Mouse (Mus musculus): ENCODE data around the gene Rnf13. TPM values are rescaled to one million over a fixed set of nuclear protein-coding genes. Genes with fewer than 3 reads are reported as not detected.
"Not testable (repeated sequence)": the region's sequence is repeated elsewhere in the genome, so short reads cannot be mapped to it uniquely, and the experiment has no call there.

Gene Rnf13
- polyA plus RNA-seq, 1 experiment from 2014 or later: 67.3 TPM

DNA sequence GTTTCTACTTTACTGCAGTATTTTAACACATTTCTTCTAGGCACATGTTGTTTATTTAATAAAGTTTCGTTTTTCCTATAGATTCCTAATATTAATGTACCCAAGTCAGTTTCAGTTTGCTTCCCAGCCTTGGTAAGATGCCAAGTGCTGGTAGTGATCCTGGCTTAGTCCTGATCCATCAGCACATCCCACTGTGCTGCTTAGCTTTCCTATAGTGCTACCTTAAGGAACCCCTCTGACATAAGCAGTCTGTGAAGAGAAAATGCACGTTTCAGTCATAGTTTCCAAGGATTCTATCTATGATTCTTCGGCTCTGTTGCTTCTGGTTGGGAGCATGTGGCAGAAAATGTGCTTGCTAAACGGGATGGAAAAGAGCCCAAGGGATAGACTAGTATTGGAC, 52.6 kb downstream of the Rnf13 start:
- Histone ChIP-seq H3K36me3 (peaks cover 3% of the 10 kb centered on the region; the same call in 1 of the 2 replicates), H3K4me3 (replicated peaks) (no peak overlapping the region), H3K27me3 (no peaks in the 10 kb centered on the region), H3K4me2 (no peak overlapping the region), H3K27ac (no peak overlapping the region), H3K4me1 (no peaks in the 10 kb centered on the region), H3K9me3 (replicated peaks) (no peaks in the 10 kb centered on the region), H3K9ac (no peak overlapping the region)
- ATAC-seq (replicated peaks; ENCODE audit: low FRiP score): no peak
- WGBS: 80% methylated on average over 4 of the region's 4 CpGs

DNA sequence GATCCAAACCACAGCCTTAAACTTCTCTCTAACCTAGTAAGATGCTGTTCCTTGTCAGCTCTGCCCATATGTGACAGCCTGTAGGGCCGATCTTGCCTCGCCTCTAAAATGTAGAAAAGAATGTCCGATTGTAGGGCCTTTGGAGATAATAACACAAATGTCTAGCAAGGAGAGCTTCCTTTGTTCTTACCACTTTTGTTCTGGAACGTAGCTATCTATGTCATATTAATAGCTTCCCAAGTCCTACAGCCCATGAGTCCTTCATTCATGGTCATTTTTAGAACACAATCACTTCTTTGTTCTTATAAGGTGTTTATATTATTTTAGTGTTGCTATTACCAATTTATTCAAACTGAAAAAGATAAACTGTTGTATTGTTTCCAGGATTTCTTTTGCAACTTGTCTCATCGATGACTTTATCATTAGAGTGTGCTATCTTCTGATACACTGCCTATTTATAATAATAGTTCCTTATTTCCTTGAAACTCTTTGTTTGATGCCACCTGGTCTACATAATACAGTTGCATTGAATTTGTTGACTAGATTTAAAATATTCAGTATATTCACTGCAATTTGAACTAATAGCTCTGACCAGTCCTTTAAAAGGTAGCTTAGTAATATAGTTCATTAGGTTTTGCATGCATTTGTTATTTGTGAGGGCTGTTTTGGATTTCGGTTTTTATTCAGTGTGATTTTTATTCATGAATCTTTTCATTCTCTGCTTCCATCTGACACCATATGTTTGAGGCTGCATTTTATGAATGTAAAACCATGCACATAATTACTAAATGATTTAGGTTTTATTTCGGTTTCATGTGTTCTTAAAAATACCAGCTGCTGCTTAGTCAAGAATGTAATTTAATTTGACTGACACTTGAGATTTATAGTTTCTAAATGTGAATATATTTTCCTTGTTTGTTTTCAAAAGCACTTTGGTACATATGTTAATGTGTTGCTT, 53.4 kb downstream of the Rnf13 start:
- 89% methylated on average over 7 of the region's 7 CpGs for WGBS
- ATAC-seq (replicated peaks; ENCODE audit: low FRiP score): no peak

DNA sequence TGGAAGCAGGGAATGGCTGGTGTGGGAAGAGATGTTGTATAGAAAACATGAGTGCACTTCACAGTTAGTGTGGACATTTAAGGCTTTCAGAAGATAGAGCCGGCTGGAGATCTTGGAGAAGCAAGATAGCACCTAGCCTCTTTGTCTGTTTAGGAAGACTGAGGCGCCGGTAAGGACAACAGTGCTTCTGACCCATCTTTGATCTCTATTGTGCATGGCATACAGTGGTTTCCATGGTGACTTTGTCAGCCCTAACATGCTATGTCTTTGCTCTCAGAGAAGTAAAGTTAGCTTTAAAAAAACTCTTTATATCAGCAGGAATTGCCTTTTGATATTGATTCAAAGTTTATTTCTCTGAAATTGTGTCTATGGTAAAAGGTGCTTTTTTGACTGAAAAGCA, 55.2 kb downstream of the Rnf13 start:
- Histone ChIP-seq H3K4me1 (no peaks in the 10 kb centered on the region), H3K27ac (no peak overlapping the region), H3K9me3 (replicated peaks) (no peaks in the 10 kb centered on the region), H3K36me3 (no peaks in the 10 kb centered on the region), H3K4me3 (replicated peaks) (no peak overlapping the region), H3K4me2 (no peak overlapping the region), H3K9ac (no peak overlapping the region), H3K27me3 (no peaks in the 10 kb centered on the region)
- 89% methylated on average over 3 of the region's 3 CpGs for WGBS
- no peak for ATAC-seq (replicated peaks; ENCODE audit: low FRiP score)

More for the DNA sequence above, 53.4 kb downstream of the Rnf13 start:
- no peaks in the 10 kb centered on the region for H3K4me1 ChIP-seq
- no peaks in the 10 kb centered on the region for H3K27me3 ChIP-seq
- no peak overlapping the region for H3K4me3 ChIP-seq (replicated peaks)
- no peaks in the 10 kb centered on the region for H3K36me3 ChIP-seq
- H3K27ac ChIP-seq: no peak overlapping the region
- H3K9me3 ChIP-seq (replicated peaks): no peaks in the 10 kb centered on the region
- no peak overlapping the region for H3K9ac ChIP-seq
- H3K4me2 ChIP-seq: no peak overlapping the region

DNA sequence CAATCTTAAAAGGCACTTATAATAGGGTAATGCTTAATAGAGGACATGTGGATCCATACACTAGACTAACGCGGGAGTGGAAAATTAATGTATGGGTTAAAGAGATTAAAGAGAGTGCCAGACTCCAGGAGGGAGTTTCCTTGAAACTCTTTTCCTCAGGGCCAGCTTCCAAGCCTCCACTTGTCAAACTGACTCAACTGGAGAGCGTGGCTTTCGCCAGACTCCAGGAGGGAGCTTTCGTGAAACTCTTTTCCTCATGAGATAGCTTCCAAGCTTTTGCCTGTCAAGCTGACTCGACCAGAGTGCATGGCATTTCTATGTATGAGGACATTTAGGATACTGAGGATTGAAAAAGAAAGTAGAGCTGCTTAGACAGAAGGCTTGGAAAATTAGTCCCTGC, 59.2 kb downstream of the Rnf13 start:
- ATAC-seq (replicated peaks; ENCODE audit: low FRiP score); H3K27me3 ChIP-seq: not testable (repeated sequence)
- 72% methylated on average over 6 of the region's 6 CpGs for WGBS

DNA sequence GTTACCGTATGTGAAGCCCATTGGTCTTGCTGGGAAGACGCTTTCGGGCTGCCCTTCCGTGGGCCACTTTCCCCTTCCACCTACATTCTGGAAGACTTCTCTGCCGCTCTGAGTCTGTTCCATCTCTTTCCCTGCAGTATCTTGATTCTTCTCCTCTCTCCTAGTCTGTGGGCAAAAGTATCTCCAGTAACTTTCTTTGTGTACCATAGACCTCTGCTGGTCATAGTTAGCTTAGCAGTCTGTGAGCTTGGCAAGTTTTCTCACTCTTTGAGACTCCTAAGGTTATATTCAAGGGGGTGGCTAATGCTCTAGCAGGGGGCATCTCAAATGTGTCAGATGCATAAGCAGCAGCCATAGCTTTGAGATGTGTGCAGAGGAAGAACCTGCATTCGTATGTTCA, 79.6 kb downstream of the Rnf13 start:
- no peak overlapping the region for H3K27ac ChIP-seq
- H3K4me1 ChIP-seq: no peaks in the 10 kb centered on the region
- H3K9me3 ChIP-seq (replicated peaks): no peaks in the 10 kb centered on the region
- ATAC-seq (replicated peaks; ENCODE audit: low FRiP score): no peak
- no peak overlapping the region for H3K4me2 ChIP-seq
- no peak overlapping the region for H3K9ac ChIP-seq
- WGBS: 82% methylated on average over 6 of the region's 6 CpGs
- no peaks in the 10 kb centered on the region for H3K27me3 ChIP-seq
- H3K36me3 ChIP-seq: no peaks in the 10 kb centered on the region
- H3K4me3 ChIP-seq (replicated peaks): no peak overlapping the region

More for the DNA sequence above, 59.2 kb downstream of the Rnf13 start:
- H3K36me3 ChIP-seq; H3K4me1 ChIP-seq; H3K4me3 ChIP-seq (replicated peaks); H3K9ac ChIP-seq; H3K4me2 ChIP-seq; H3K9me3 ChIP-seq (replicated peaks): not testable (repeated sequence)
- peak overlapping the region; percentile 14; the same call in 1 of the 2 replicates for H3K27ac ChIP-seq

DNA sequence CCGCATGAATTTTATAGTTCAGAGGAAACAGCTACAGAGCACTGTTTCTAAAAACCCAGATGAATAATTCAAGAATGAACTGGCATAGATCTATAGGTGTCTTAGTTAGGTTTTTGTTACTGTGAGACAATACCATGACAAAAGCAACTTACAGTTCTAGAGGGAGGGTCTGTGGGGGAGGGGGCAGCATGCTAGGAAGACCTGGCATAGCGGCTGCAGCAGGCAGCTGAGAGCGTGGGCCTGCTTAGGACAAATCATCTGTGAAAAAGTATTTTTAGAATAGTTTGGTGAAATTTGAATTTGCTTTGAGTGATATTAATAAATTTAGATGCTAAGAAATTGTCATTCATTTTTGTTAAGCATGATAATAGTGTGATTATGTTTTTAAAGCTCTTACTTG, 90.0 kb downstream of the Rnf13 start:
- no peak overlapping the region for H3K4me3 ChIP-seq (replicated peaks)
- no peak for ATAC-seq (replicated peaks; ENCODE audit: low FRiP score)
- H3K9me3 ChIP-seq (replicated peaks): no peaks in the 10 kb centered on the region
- no peaks in the 10 kb centered on the region for H3K4me1 ChIP-seq
- H3K9ac ChIP-seq: no peak overlapping the region
- WGBS: 92% methylated on average over 3 of the region's 3 CpGs
- no peak overlapping the region for H3K27ac ChIP-seq
- H3K36me3 ChIP-seq: peaks cover 16% of the 10 kb centered on the region; the same call in 1 of the 2 replicates
- H3K4me2 ChIP-seq: no peak overlapping the region
- H3K27me3 ChIP-seq: no peaks in the 10 kb centered on the region

DNA sequence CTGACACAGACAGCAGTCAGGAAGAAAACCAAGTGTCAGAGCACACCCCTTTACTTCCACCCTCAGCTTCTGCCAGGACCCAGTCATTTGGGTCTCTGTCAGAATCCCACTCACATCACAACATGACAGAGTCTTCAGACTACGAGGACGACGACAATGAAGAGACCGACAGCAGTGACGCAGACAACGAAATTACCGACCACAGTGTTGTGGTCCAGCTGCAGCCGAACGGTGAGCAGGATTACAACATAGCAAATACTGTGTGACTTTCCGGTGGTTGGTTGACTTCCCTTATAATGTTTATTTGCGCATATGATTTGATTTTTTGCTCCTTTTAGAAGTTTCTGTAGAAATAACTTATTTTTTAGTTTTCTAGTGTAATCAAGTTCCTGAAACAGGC, 97.7 kb downstream of the Rnf13 start:
- Histone ChIP-seq H3K36me3 (peaks cover 23% of the 10 kb centered on the region), H3K4me1 (no peaks in the 10 kb centered on the region), H3K27me3 (no peaks in the 10 kb centered on the region), H3K27ac (no peak overlapping the region), H3K9me3 (replicated peaks) (no peaks in the 10 kb centered on the region), H3K9ac (no peak overlapping the region), H3K4me3 (replicated peaks) (no peak overlapping the region), H3K4me2 (no peak overlapping the region)
- 96% methylated on average over 11 of the region's 11 CpGs for WGBS
- ATAC-seq (replicated peaks; ENCODE audit: low FRiP score): no peak

DNA sequence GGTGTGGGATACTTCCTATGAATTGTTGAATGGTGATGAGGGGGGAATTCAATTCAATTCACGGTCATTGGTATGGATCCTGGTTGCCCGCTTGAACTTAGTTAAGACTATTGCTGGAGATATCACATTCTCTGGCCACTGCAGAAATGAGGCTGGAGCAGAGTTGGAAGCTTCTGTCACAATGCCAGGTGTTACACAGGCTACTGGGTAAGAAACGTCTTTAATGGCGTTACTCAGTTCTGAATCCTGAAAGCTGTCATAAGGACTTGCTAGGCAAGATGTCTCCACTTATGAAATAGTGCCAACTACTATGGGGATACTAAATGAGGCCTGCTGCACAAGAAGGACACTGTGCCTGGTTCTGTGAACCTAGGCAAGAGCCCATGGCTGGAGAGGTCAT, 101.0 kb downstream of the Rnf13 start:
- Histone ChIP-seq H3K4me2 (no peak overlapping the region), H3K4me1 (no peaks in the 10 kb centered on the region), H3K27me3 (no peaks in the 10 kb centered on the region), H3K4me3 (replicated peaks) (no peak overlapping the region), H3K9me3 (replicated peaks) (no peaks in the 10 kb centered on the region), H3K9ac (no peak overlapping the region), H3K36me3 (peaks cover 32% of the 10 kb centered on the region), H3K27ac (no peak overlapping the region)
- 91% methylated on average over 4 of the region's 4 CpGs for WGBS
- no peak for ATAC-seq (replicated peaks; ENCODE audit: low FRiP score)

DNA sequence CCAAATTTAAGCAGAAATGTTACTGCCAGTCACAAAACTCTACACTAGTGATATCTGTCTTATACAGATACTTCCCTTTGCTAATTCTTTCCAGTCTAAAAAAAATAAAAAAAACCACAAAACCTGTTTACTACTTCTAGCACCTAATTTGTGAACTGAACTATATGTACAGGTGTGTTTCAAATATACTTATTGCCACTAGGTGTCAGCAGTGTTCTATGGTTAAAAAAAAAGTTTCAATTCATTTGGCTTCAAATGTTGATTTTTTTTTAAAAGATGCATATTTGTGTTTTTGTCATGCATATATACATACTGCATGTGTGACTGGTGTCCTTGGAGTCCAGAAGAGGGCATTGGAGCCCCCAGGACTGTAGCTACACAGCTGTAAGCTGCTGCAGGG, 107.9 kb downstream of the Rnf13 start:
- H3K4me1 ChIP-seq: peaks cover 16% of the 10 kb centered on the region
- no peak overlapping the region for H3K4me2 ChIP-seq
- no peak for ATAC-seq (replicated peaks; ENCODE audit: low FRiP score)

DNA sequence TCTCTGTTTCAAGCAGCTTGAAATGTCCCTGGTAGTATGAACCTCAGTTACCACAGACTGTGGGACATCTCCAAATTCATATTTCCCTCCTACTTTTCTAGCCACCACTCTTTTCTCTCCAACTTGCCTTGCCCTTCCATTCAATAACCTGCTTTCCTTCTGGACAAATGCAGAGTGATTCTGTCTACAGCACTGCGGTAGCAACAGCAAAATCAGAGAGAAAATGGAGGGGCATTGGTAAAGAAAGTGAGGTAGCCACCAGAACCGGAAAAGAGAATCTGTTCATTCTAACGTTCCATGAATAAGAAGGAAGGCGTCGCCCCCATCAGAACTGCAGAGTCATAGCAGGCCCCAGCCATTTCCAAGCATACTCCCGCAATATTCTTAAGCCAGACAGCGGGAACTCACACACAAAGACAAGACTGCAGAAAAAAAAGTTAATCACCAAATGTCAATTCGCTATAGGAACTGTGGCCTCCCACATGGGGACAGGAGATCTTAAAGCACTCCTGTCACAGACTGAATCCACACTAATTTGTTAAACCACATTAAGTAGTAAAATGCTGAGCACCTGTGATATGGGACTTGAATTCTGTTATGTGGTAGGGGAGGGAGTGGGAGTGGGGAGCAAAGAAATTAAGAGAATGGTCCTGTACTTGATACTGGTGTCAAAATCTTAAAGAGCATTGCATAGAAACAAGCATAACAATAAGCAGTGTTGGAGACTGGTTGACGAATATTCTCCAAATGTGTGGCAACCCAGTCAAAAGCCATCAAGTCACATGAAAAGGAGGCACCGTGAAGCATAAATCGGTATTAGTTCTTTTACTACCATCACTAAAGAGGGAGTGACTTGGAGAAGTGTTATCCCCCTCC, 110.2 kb downstream of the Rnf13 start:
- H3K27ac ChIP-seq: peak overlapping the region; percentile 97
- H3K4me3 ChIP-seq (replicated peaks): peak overlapping the region; percentile 89
- WGBS: 17% methylated on average over 11 of the region's 11 CpGs
- H3K36me3 ChIP-seq: peaks cover 29% of the 10 kb centered on the region
- peak overlapping the region; percentile 85 for H3K9ac ChIP-seq
- peaks cover 16% of the 10 kb centered on the region for H3K4me1 ChIP-seq
- H3K27me3 ChIP-seq: no peaks in the 10 kb centered on the region
- H3K9me3 ChIP-seq (replicated peaks): no peaks in the 10 kb centered on the region
- no peak for ATAC-seq (replicated peaks; ENCODE audit: low FRiP score)
- H3K4me2 ChIP-seq: peak overlapping the region; percentile 85

More for the DNA sequence above, 107.9 kb downstream of the Rnf13 start:
- Histone ChIP-seq H3K9ac (no peak overlapping the region), H3K27me3 (no peaks in the 10 kb centered on the region), H3K9me3 (replicated peaks) (no peaks in the 10 kb centered on the region), H3K36me3 (peaks cover 39% of the 10 kb centered on the region), H3K27ac (no peak overlapping the region), H3K4me3 (replicated peaks) (no peak overlapping the region)

DNA sequence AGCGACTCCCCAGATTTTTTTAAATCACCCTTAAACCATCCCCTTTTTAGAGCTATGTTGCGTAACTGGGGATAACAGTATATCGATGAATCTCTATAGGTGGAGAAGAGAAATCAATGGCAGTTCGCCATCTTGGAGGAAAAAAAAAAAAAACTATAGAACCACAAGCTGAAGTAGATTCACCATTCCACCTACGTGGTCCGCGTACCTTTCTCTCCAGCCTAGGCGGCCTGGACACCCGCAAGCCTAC, 110.7 kb downstream of the Rnf13 start:
- H3K9ac ChIP-seq: peak overlapping the region; percentile 85
- H3K4me1 ChIP-seq: peaks cover 16% of the 10 kb centered on the region
- WGBS: under 1% methylated on average over 9 of the region's 9 CpGs
- H3K27me3 ChIP-seq: no peaks in the 10 kb centered on the region
- no peak for ATAC-seq (replicated peaks; ENCODE audit: low FRiP score)
- H3K36me3 ChIP-seq: peaks cover 23% of the 10 kb centered on the region
- H3K4me2 ChIP-seq: peak overlapping the region; percentile 85
- H3K4me3 ChIP-seq (replicated peaks): peak overlapping the region; percentile 89
- no peaks in the 10 kb centered on the region for H3K9me3 ChIP-seq (replicated peaks)
- H3K27ac ChIP-seq: peak overlapping the region; percentile 97
